27 mouse cellular contexts compared by ENCODE assay signal in genomic region chr6:112280161-112280560, GRCm38 (mm10). TPM values are rescaled to one million over a fixed set of nuclear protein-coding genes. Genes with fewer than 3 reads are reported as not detected.
DNase-seq lines count a peak whose midpoint lies in the region; ATAC-seq and TF ChIP-seq lines count a peak whose summit lies in the region.
"Had no signal": no experiment of that assay in that cellular context is flagged by ENCODE, and none has a peak within 500 bp of the region (broad histone marks: within the 10 kb centered on the region; RNA-seq: fewer than 3 reads in every experiment).

No protein-coding gene starts in this region.

- intact Hi-C loops in gastrocnemius, adult 2 months (cut with DNase I): no loop called here

- H3K79me3 ChIP-seq in C2C12 (ENCODE audit: low read depth): no peaks in the 10 kb centered on the region

- H3K27ac ChIP-seq in gastrocnemius, adult 2 months: peak overlapping the region; percentile 76
- peak overlapping the region; percentile 77 for H3K27ac ChIP-seq in embryonic fibroblast, embryonic 13.5 days (ENCODE audit: insufficient read depth, low read length)
- no peak overlapping the region for H3K27ac ChIP-seq in lung, postnatal 0 days (ENCODE audit: low read length)
- H3K27ac ChIP-seq: embryonic facial prominence, embryonic 10.5 days; hindbrain, embryonic 12.5 days; hindbrain, embryonic 15.5 days had no signal

- TF ChIP-seq POLR2A in embryonic fibroblast, embryonic 13.5 days (IDR thresholded peaks at IDR 0.05; ENCODE audit: low read depth, low read length): no peak

- H3K36me3 ChIP-seq in C2C12 (ENCODE audit: control insufficient read depth, insufficient read depth): no peaks in the 10 kb centered on the region
- H3K36me3 ChIP-seq in lung, postnatal 0 days (ENCODE audit: insufficient read depth, low read length): no peaks in the 10 kb centered on the region
- H3K36me3 ChIP-seq: embryonic facial prominence, embryonic 10.5 days; embryonic facial prominence, embryonic 13.5 days; G1E; hindbrain, embryonic 12.5 days; hindbrain, embryonic 15.5 days had no signal

- H3K27me3 ChIP-seq in C2C12 (ENCODE audit: control insufficient read depth, insufficient read depth, insufficient read length): no peaks in the 10 kb centered on the region
- no peaks in the 10 kb centered on the region for H3K27me3 ChIP-seq in lung, postnatal 0 days (replicated peaks; ENCODE audit: insufficient read depth, low read length)
- H3K27me3 ChIP-seq: CH12.LX; embryonic facial prominence, embryonic 13.5 days; hindbrain, embryonic 12.5 days; hindbrain, embryonic 15.5 days had no signal

- no peak for TF ChIP-seq CTCF in gastrocnemius, adult 2 months (IDR thresholded peaks at IDR 0.05)
- no peak for TF ChIP-seq CTCF in C2C12 (IDR thresholded peaks at IDR 0.05; ENCODE audit: control insufficient read depth, insufficient read depth, insufficient read length)
- no peak for TF ChIP-seq CTCF in embryonic fibroblast, embryonic 13.5 days (IDR thresholded peaks at IDR 0.05; ENCODE audit: borderline replicate concordance, insufficient read depth, low read length)
- no peak for TF ChIP-seq CTCF in lung, postnatal 0 days (IDR thresholded peaks at IDR 0.05)

- H3K9me3 ChIP-seq in lung, postnatal 0 days (ENCODE audit: low read length): no peaks in the 10 kb centered on the region
- H3K9me3 ChIP-seq: embryonic facial prominence, embryonic 10.5 days; embryonic facial prominence, embryonic 13.5 days; hindbrain, embryonic 12.5 days; hindbrain, embryonic 15.5 days had no signal

- H3K9ac ChIP-seq in lung, postnatal 0 days (replicated peaks; ENCODE audit: low read depth): no peak overlapping the region
- H3K9ac ChIP-seq: embryonic facial prominence, embryonic 13.5 days; hindbrain, embryonic 12.5 days; hindbrain, embryonic 15.5 days had no signal

- H3K79me2 ChIP-seq in C2C12 (ENCODE audit: control insufficient read depth, insufficient read depth): no peaks in the 10 kb centered on the region

- no peak for DNase-seq in gastrocnemius, adult 2 months
- no peak for DNase-seq in gastrocnemius, postnatal 4 days (ENCODE audit: low spot score in 2 of 2)
- DNase-seq in 3134 (ENCODE audit: extremely low read depth, insufficient read length, low spot score) (peak; percentile 57), adipocyte (ENCODE audit: low spot score) (no peak)
- no peak for DNase-seq in lung, postnatal 0 days (ENCODE audit: low spot score)
- no peak for DNase-seq in c-Kit-positive CD71-positive TER-119-positive erythroid progenitor cells, embryonic 14.5 days (ENCODE audit: low spot score)
- DNase-seq: adrenal gland, postnatal 10 days; adrenal gland, postnatal 36 days; cerebellum, adult 11-12 months; cerebellum, adult 8-10 months; cerebellum, postnatal 10 days; cerebellum, postnatal 36 days; gastrocnemius, postnatal 10 days; gastrocnemius, postnatal 36 days; heart, adult 11 months had no signal

- no peak overlapping the region for H3K4me2 ChIP-seq in lung, postnatal 0 days (replicated peaks; ENCODE audit: low read depth, low read length)
- H3K4me2 ChIP-seq: embryonic facial prominence, embryonic 13.5 days; heart, embryonic 11.5 days; hindbrain, embryonic 12.5 days; hindbrain, embryonic 15.5 days had no signal

- no peak overlapping the region for H3K4me3 ChIP-seq in gastrocnemius, adult 2 months
- no peak overlapping the region for H3K4me3 ChIP-seq in C2C12 (ENCODE audit: insufficient read depth, poor library complexity, severe bottlenecking)
- no peak overlapping the region for H3K4me3 ChIP-seq in embryonic fibroblast, embryonic 13.5 days (ENCODE audit: insufficient read depth, low read length)
- H3K4me3 ChIP-seq in lung, postnatal 0 days (ENCODE audit: low read depth, low read length): no peak overlapping the region
- H3K4me3 ChIP-seq: embryonic facial prominence, embryonic 10.5 days; embryonic facial prominence, embryonic 13.5 days; hindbrain, embryonic 12.5 days; hindbrain, embryonic 15.5 days had no signal

- ATAC-seq in lung, postnatal 0 days: no peak
- ATAC-seq: activated CD4-positive, CD25-positive, alpha-beta regulatory T cell, adult 4 months; forebrain, embryonic 14.5 days; intestine, postnatal 0 days had no signal

- H3K4me1 ChIP-seq in embryonic fibroblast, embryonic 13.5 days (ENCODE audit: control insufficient read depth, insufficient read depth, low read length): peaks cover 4% of the 10 kb centered on the region; the same call in 1 of the 2 replicates
- H3K4me1 ChIP-seq in lung, postnatal 0 days (ENCODE audit: insufficient read depth, low read depth, low read length): no peaks in the 10 kb centered on the region
- H3K4me1 ChIP-seq: hindbrain, embryonic 12.5 days; hindbrain, embryonic 15.5 days had no signal

- WGBS in lung, postnatal 0 days: 95% methylated on average over 2 of the region's 2 CpGs

- H3ac ChIP-seq in C2C12 (ENCODE audit: control insufficient read depth, insufficient read length, low read depth): no peak overlapping the region

- no peak for TF ChIP-seq EP300 in lung, postnatal 0 days (IDR thresholded peaks at IDR 0.05)

TF ChIP-seq in C2C12, 6 proteins besides CTCF, POLR2A, EP300 and RAD21:
- TF ChIP-seq USF1 (IDR thresholded peaks at IDR 0.05; ENCODE audit: low read depth) (peak; percentile 2), MYOG (IDR thresholded peaks at IDR 0.05; ENCODE audit: control insufficient read depth, extremely low read depth, insufficient read length) (no peak)

RNA-seq across cellular contexts. Expression of gene Lmcd1, which starts 6.6 kb away (rescaled TPM):
- total RNA-seq in gastrocnemius, adult 2 months (2021): 100 to 1,000 TPM in 1 of 2 experiments, 10 to 100 TPM in 1; 70.8 to 175 TPM
- total RNA-seq in gastrocnemius, postnatal 4 days (2021): 100 to 1,000 TPM; 111 to 137 TPM
- polyA plus RNA-seq in C2C12 (2012; fragmentation: generic; extraction: Trizol): 1.8 TPM
- polyA plus RNA-seq in embryonic fibroblast, embryonic 13.5 days (2011; ENCODE audit: insufficient read length, low read depth, missing spikeins): 4.1 and 10.2 TPM in 2 replicates
- polyA plus RNA-seq in lung, postnatal 0 days (2015; fragmentation: Nextera tagmentation; extraction: Ambion mirVana): 64.9 and 69.3 TPM in 2 replicates
- polyA plus RNA-seq: activated CD4-positive, CD25-positive, alpha-beta regulatory T cell, adult 4 months; G1E had no signal
